Mouse (Mus musculus) liver, postnatal 0 days (tissue): ENCODE data around the gene Smg6.

Source experiments
- CTCF ChIP-seq: sonication (generic); IDR thresholded peaks from 2 replicates; pipeline ENCODE4 v1.5.1; 2016; ENCODE audit warnings: antibody characterized with exemption, low read depth
- EP300 ChIP-seq: IDR thresholded peaks from 2 replicates; pipeline ENCODE4 v1.6.1; 2016; ENCODE audit warnings: antibody characterized with exemption, low read depth, mild to moderate bottlenecking

- no peak for TF ChIP-seq CTCF
- no peak for TF ChIP-seq EP300
Observed at GRCm38 (mm10) chr11:74898517-74898827, 27.2 kb upstream of the Smg6 start.
